Mouse (Mus musculus): ENCODE measurements around the gene Flrt3.

Gene Flrt3

GRCm38 (mm10) chr2:140670963-140671702 lies at the start of gene Flrt3:
Gene Flrt3 (minus strand): TSS chr2:140671469.
- DNase-seq = peak; percentile 89 to 92

DNA sequence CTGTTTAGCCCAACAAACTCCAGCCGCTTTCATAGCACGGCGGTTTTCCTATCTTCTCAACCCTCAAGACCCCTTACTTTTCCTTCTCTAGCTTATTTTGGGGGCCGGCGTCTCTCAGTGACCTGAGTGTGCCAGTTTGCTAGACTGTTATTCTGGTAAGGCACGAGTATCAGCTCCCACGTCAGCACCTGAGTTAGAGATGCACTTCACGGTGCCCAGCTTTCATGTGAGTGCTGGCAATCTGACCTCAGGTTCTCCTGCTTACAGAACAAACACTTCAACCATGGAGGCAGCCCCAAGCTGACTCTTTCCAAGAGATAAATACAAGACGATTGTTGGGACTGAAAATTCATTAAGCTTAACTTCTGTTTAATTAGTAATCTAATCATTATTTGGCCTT lies 46.1 kb upstream of the Flrt3 start:
- DNase-seq = no peak

- no peak for DNase-seq
These were observed 44.6 kb upstream of the Flrt3 start for GRCm38 (mm10) chr2:140715822-140716221.

GRCm38 (mm10) chr2:140707550-140707949 lies 36.3 kb upstream of the Flrt3 start:
- no peak for DNase-seq

- no peak for DNase-seq
These were observed 34.0 kb upstream of the Flrt3 start for GRCm38 (mm10) chr2:140705278-140705677.

DNA sequence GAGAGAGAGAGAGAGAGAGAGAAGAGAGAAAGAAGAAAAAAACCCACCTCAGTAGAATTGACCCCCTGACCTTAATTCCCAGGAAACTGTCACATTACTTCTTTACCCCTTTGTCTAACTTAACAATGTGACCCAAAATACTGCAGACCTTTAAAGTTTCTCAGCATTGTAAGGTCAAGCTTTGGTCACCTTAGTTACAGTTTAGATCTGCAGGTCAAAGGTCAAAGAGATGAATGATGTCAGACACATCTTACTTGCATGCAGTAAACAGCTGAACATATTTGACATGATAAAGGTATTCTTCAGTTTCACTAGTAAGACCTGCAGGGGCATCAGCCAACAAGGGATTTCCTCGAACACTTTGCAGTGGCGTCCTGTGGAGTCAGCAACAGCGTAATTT lies 32.9 kb upstream of the Flrt3 start:
- DNase-seq = no peak

DNA sequence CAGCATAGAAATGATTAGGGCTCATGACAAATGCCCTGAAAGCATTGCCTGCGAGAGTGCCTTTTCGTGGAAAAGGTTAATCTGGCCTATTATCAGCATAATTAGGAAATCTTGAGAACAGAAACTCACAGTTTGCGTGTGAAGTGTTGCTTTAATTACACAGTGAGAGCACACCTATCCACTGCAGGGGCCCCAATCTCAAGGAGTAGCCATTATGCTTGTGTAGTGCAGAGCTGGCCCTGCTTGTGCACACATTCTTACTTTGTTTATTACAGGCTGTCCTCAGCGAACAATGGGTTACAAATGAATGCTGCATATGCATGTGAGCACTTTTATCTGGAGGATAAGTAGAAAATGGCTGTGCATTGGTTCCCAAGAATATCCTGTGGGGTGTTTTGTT lies 32.1 kb upstream of the Flrt3 start:
- DNase-seq = no peak

DNA sequence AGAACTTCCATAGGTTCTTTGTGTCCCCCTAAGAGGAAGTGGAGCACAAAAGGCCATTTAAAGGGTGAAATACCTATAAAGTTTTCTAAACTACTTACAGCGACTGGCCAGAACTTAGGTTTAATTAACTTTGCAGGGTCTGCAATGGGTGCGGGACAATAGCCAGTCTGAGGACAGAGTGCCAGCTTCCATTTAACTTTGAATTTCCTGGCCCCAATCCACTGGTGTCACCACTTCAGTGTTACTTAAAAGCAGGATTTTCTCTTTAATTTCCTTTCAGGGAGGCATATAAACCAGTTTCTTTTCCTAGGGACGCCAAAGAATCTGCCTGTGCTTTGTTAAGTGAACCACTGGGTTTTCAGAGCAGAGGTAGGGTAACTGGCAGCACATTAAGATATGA lies 27.3 kb upstream of the Flrt3 start:
- DNase-seq = no peak

DNA sequence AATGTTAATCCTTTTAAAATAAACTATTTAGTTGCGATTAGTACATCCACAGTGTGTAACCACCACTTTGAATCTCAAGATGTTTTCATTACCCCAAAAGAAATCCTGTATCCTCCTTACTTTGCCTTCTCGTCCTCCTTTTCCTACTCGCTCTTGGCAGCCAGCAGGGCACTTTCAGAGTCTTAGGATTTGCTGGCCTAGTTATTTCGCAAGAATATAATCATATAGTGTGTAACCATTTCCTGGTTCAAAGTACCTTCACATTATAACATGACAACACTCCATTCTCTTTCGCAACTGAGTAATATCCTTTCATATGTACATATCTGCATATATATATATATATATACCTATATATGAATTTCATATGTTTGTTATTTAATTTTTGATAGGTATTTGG lies 22.6 kb upstream of the Flrt3 start:
- no peak for DNase-seq

GRCm38 (mm10) chr2:140692461-140692860 lies 21.2 kb upstream of the Flrt3 start:
- DNase-seq = no peak

GRCm38 (mm10) chr2:140691403-140691802 lies 20.1 kb upstream of the Flrt3 start:
- no peak for DNase-seq

- no peak for DNase-seq
These were observed 19.6 kb upstream of the Flrt3 start for GRCm38 (mm10) chr2:140690906-140691305.

- no peak for DNase-seq
These were observed 5.5 kb upstream of the Flrt3 start for GRCm38 (mm10) chr2:140676728-140677127.

DNA sequence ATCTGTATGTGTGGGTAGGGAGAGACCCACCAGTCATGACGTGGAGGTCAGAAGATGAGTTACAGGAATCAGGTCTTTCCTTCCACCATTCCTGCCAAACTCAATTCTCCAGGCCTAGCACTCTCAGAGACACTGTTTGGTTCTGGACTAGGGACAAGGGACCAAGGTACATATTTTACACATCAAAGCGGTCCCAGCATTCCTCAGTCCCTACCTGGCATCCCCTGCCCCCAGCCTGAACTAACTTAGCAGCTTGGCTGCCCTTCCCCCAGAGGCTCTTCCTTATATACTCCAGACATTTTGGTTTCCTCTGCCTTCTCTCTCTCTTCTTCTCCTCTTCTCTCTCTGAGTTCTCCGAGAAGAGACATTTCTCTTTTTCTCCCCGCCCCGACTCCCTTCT lies 2.2 kb upstream of the Flrt3 start:
- DNase-seq = no peak

GRCm38 (mm10) chr2:140670457-140670856 lies 812 bp downstream of the Flrt3 start:
- DNase-seq = peak; percentile 75 to 83

DNA sequence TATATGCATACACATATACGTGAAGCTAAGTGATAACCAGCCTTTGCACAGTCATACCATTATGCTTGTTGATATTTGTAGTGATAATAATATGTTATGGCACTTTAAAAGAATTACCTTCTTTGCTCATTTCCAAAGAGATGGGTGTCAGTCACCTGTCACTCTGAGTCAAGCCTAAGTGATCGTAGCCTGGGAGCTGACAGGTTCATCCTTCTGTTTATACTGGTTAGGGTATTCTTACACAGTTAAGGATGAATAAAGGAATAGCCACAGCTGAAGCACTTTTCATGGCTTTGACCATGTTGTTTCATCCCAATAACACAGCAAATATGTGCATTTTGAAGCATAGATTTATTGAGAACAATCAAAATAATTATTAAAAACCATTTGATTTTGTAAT lies 1.5 kb downstream of the Flrt3 start:
- DNase-seq = no peak

GRCm38 (mm10) chr2:140669081-140669480 lies 2.2 kb downstream of the Flrt3 start:
- no peak for DNase-seq

DNA sequence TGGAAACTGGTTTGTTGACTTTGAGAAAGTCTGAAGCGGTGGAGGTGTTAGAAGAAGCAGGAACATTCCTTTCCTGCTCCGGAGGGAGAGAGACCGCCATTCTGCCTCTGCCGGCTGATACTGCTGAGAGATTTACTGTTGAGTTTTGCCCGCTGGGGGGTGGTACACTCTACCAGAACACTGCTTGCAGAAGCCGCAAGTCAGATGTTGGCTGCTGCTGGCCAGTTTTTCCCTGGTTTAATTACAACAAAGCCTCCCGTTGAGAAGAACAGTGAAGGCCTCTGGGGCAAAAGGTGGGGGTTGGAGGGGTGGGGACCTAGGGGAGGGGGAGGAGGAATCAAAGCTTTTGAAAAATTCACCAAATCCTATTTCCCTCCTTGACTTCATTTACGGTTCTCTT lies 3.0 kb downstream of the Flrt3 start:
- peak; percentile 77 to 87 for DNase-seq

GRCm38 (mm10) chr2:140667261-140668047 lies 3.8 kb downstream of the Flrt3 start:
- peak in 1 of 2 experiments; percentile 30 for DNase-seq

DNA sequence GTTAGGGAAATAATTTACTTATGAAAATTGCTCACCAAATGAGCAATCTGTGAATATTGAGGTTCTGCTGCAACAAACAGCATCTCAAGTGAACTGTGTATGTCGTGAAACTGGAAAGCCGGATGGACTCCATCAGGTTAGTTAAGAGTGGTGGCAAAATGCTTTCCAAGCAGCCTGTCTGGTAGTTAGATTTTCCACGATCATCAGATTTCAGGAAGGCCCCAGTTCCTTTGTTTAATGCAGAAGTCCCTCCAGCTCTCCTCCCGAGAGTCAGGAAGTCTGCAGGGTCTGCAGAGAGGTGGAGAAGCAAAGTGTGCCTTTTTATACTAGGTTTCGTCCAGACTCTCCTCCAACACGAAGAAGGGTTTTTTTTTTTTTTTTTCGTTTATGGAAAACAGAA lies 4.4 kb downstream of the Flrt3 start:
- peak in 1 of 2 experiments; percentile 28 for DNase-seq

DNA sequence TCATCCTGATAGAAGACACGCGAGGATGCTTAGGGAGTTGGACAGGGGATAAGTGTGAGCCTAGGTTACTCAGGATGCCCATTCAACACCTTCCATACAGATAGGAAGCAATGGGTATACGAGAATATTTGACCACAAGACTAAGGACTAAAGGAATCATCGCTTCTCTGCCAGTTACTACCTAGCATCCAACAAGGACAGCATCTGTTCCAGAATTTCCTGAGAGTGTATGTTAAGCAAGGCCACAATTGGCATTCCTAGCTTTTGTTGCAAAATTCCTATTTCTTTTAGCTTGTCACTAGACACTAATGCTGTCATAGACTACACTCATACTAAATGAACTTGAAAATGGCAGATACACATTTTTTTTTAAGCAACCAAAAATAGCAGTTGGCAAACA lies 6.9 kb downstream of the Flrt3 start:
- no peak for DNase-seq

DNA sequence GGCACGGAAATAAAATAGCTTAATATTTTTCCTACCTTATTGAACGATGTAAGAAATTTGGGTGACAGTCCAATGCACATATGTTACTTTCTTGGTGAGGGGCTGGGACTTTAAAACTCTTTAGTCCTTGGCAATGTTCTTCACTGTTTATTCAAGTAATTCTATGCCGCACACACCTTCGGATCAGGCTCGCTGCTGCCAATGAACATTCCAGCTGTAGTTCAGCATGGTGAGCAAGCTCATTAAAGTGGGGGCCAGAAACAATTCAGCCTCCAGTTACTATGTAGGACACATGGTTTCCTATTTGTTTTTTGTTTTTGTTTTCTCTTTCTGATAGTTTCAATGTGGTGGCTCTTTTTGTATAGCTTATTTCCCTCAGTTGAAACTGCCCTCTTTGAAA lies 8.6 kb downstream of the Flrt3 start:
- no peak for DNase-seq

GRCm38 (mm10) chr2:140653978-140654377 lies 17.3 kb downstream of the Flrt3 start:
- DNase-seq = no peak

DNA sequence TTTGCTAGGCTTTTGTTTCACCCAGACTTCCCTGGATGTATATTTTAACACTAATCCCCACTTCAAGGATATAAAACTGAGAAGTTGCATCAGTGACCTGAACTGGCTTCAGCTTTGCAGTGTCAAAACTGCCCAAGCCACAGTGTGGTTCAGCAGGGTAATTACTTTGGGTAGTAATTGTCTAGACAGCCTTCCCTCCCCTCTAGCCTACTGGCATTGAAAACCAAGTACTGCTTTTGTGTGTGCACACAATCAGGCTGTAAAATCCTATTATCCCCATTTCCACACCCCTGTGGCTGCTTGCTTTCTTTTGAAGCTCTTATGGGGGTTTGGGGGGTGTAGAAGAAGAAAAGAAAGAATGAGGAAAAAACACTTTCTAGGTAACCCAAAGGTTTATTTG lies 17.8 kb downstream of the Flrt3 start:
- no peak for DNase-seq
